Comparison of ENCODE assay signal across 17 mouse cellular contexts in genomic region chr12:91583409-91583808, GRCm38 (mm10). TPM values are rescaled to one million over a fixed set of nuclear protein-coding genes. Genes with fewer than 3 reads are reported as not detected.
A peak's percentile ranks its signal among the peaks of the same experiment; 100 is the strongest.
DNase-seq lines count a peak whose midpoint lies in the region; ATAC-seq lines count a peak whose summit lies in the region.
"Had no signal": no experiment of that assay in that cellular context is flagged by ENCODE, and none has a peak within 500 bp of the region (broad histone marks: within the 10 kb centered on the region; RNA-seq: fewer than 3 reads in every experiment).

No protein-coding gene starts in this region.

- no peaks in the 10 kb centered on the region for H3K27me3 ChIP-seq in forebrain, embryonic 12.5 days
- H3K27me3 ChIP-seq in forebrain, embryonic 10.5 days (ENCODE audit: poor library complexity, severe bottlenecking): no peaks in the 10 kb centered on the region
- no peaks in the 10 kb centered on the region for H3K27me3 ChIP-seq in hindbrain, embryonic 15.5 days
- H3K27me3 ChIP-seq in hindbrain, embryonic 11.5 days (ENCODE audit: control insufficient read depth, insufficient read depth, low read length): no peaks in the 10 kb centered on the region
- H3K27me3 ChIP-seq in forebrain, embryonic 15.5 days: no peaks in the 10 kb centered on the region
- no peaks in the 10 kb centered on the region for H3K27me3 ChIP-seq in neural tube, embryonic 14.5 days (ENCODE audit: control insufficient read depth, insufficient read depth, low read length)
- H3K27me3 ChIP-seq: embryonic facial prominence, embryonic 12.5 days; liver, embryonic 13.5 days; megakaryocyte, embryonic 14.5 days; Patski had no signal

- no peaks in the 10 kb centered on the region for H3K9me3 ChIP-seq in forebrain, embryonic 12.5 days
- H3K9me3 ChIP-seq in forebrain, embryonic 10.5 days: peaks cover 3% of the 10 kb centered on the region; the same call in 1 of the 2 replicates
- H3K9me3 ChIP-seq in hindbrain, embryonic 15.5 days: no peaks in the 10 kb centered on the region
- H3K9me3 ChIP-seq in hindbrain, embryonic 11.5 days (ENCODE audit: control insufficient read depth, low read length): no peaks in the 10 kb centered on the region
- H3K9me3 ChIP-seq in forebrain, embryonic 15.5 days: no peaks in the 10 kb centered on the region
- no peaks in the 10 kb centered on the region for H3K9me3 ChIP-seq in neural tube, embryonic 14.5 days (ENCODE audit: control insufficient read depth, low read length)
- H3K9me3 ChIP-seq: embryonic facial prominence, embryonic 12.5 days; liver, embryonic 13.5 days; megakaryocyte, embryonic 14.5 days had no signal

- DNase-seq in forebrain, embryonic 10.5 days (ENCODE audit: extremely low spot score, low spot score): no peak
- no peak for DNase-seq in hindbrain, embryonic 11.5 days (ENCODE audit: low spot score)
- no peak for DNase-seq in frontal cortex, postnatal 25 days (ENCODE audit: low spot score in 2 of 2)
- DNase-seq: cerebellum, adult 11 months; cerebellum, postnatal 36 days; gastrocnemius, adult 2 months; kidney, adult 8-10 months; left cerebral cortex, postnatal 4 days; liver, embryonic 13.5 days had no signal

- peaks cover 41% of the 10 kb centered on the region for H3K36me3 ChIP-seq in forebrain, embryonic 12.5 days (replicated peaks)
- H3K36me3 ChIP-seq in forebrain, embryonic 10.5 days (replicated peaks): peaks cover 81% of the 10 kb centered on the region
- H3K36me3 ChIP-seq in hindbrain, embryonic 15.5 days: peaks cover 15% of the 10 kb centered on the region
- H3K36me3 ChIP-seq in hindbrain, embryonic 11.5 days (ENCODE audit: control insufficient read depth, insufficient read depth, low read length): peaks cover 4% of the 10 kb centered on the region; the same call in 1 of the 2 replicates
- peaks cover 10% of the 10 kb centered on the region for H3K36me3 ChIP-seq in forebrain, embryonic 15.5 days
- H3K36me3 ChIP-seq in neural tube, embryonic 14.5 days (ENCODE audit: control insufficient read depth, insufficient read depth, low read length): peaks cover 5% of the 10 kb centered on the region; the same call in 1 of the 2 replicates

- H3K4me2 ChIP-seq in forebrain, embryonic 12.5 days: peak overlapping the region; percentile 21; the same call in 1 of the 2 replicates
- peak overlapping the region; percentile 19; the same call in 1 of the 2 replicates for H3K4me2 ChIP-seq in hindbrain, embryonic 15.5 days
- H3K4me2 ChIP-seq in hindbrain, embryonic 11.5 days (replicated peaks; ENCODE audit: low read depth, low read length): no peak overlapping the region
- peak overlapping the region; percentile 21 for H3K4me2 ChIP-seq in forebrain, embryonic 15.5 days (replicated peaks)
- H3K4me2 ChIP-seq in neural tube, embryonic 14.5 days (ENCODE audit: low read depth, low read length): peak overlapping the region; percentile 14; the same call in 1 of the 2 replicates
- H3K4me2 ChIP-seq: embryonic facial prominence, embryonic 12.5 days; liver, embryonic 13.5 days had no signal

- 31% methylated on average over 6 of the region's 6 CpGs for WGBS in forebrain, embryonic 12.5 days
- 71% methylated on average over 6 of the region's 6 CpGs for WGBS in forebrain, embryonic 10.5 days
- WGBS in hindbrain, embryonic 15.5 days: 46% methylated on average over 6 of the region's 6 CpGs
- 65% methylated on average over 6 of the region's 6 CpGs for WGBS in hindbrain, embryonic 11.5 days
- 15% methylated on average over 6 of the region's 6 CpGs for WGBS in forebrain, embryonic 15.5 days
- WGBS in neural tube, embryonic 14.5 days: 14% methylated on average over 6 of the region's 6 CpGs

- 0 out of 2 replicates have a peak overlapping the region, but pooled peaks have one; percentile 5 for H3K27ac ChIP-seq in forebrain, embryonic 12.5 days
- H3K27ac ChIP-seq in forebrain, embryonic 10.5 days: no peak overlapping the region
- H3K27ac ChIP-seq in hindbrain, embryonic 15.5 days (replicated peaks): no peak overlapping the region
- H3K27ac ChIP-seq in hindbrain, embryonic 11.5 days (ENCODE audit: low read depth, low read length): no peak overlapping the region
- H3K27ac ChIP-seq in forebrain, embryonic 15.5 days (replicated peaks): no peak overlapping the region
- H3K27ac ChIP-seq in neural tube, embryonic 14.5 days (ENCODE audit: low read depth, low read length): no peak overlapping the region
- H3K27ac ChIP-seq: embryonic facial prominence, embryonic 12.5 days; gastrocnemius, adult 2 months; liver, embryonic 13.5 days had no signal

- ATAC-seq in forebrain, embryonic 12.5 days (ENCODE audit: low FRiP score): no peak
- ATAC-seq in hindbrain, embryonic 15.5 days (ENCODE audit: low FRiP score, low read depth): no peak
- ATAC-seq in hindbrain, embryonic 11.5 days (ENCODE audit: low FRiP score): no peak
- no peak for ATAC-seq in forebrain, embryonic 15.5 days (replicated peaks)
- ATAC-seq in neural tube, embryonic 14.5 days (ENCODE audit: low read depth): no peak
- ATAC-seq in granulocyte monocyte progenitor cell, adult 5-6 weeks (replicated peaks; ENCODE audit: poor library complexity, severe bottlenecking): no peak
- ATAC-seq: Patski had no signal

- H3K9ac ChIP-seq in forebrain, embryonic 12.5 days: no peak overlapping the region
- no peak overlapping the region for H3K9ac ChIP-seq in hindbrain, embryonic 15.5 days
- no peak overlapping the region for H3K9ac ChIP-seq in hindbrain, embryonic 11.5 days (ENCODE audit: low read depth, low read length)
- 0 out of 2 replicates have a peak overlapping the region, but pooled peaks have one; percentile 22 for H3K9ac ChIP-seq in forebrain, embryonic 15.5 days (replicated peaks)
- H3K9ac ChIP-seq in neural tube, embryonic 14.5 days (replicated peaks; ENCODE audit: low read depth, low read length): no peak overlapping the region
- H3K9ac ChIP-seq: embryonic facial prominence, embryonic 12.5 days; liver, embryonic 13.5 days had no signal

- peaks cover 32% of the 10 kb centered on the region for H3K4me1 ChIP-seq in forebrain, embryonic 12.5 days
- peaks cover 41% of the 10 kb centered on the region for H3K4me1 ChIP-seq in forebrain, embryonic 10.5 days
- peaks cover 29% of the 10 kb centered on the region for H3K4me1 ChIP-seq in hindbrain, embryonic 15.5 days (replicated peaks)
- H3K4me1 ChIP-seq in hindbrain, embryonic 11.5 days (replicated peaks; ENCODE audit: control insufficient read depth, insufficient read depth, low read length): no peaks in the 10 kb centered on the region
- peaks cover 29% of the 10 kb centered on the region for H3K4me1 ChIP-seq in forebrain, embryonic 15.5 days
- peaks cover 23% of the 10 kb centered on the region for H3K4me1 ChIP-seq in neural tube, embryonic 14.5 days (ENCODE audit: control insufficient read depth, insufficient read depth, low read length)

- H3K4me3 ChIP-seq in forebrain, embryonic 12.5 days (replicated peaks): no peak overlapping the region
- no peak overlapping the region for H3K4me3 ChIP-seq in forebrain, embryonic 10.5 days
- H3K4me3 ChIP-seq in hindbrain, embryonic 15.5 days: no peak overlapping the region
- H3K4me3 ChIP-seq in hindbrain, embryonic 11.5 days (ENCODE audit: low read depth, low read length): no peak overlapping the region
- no peak overlapping the region for H3K4me3 ChIP-seq in forebrain, embryonic 15.5 days
- no peak overlapping the region; the same call in 1 of the 2 replicates for H3K4me3 ChIP-seq in neural tube, embryonic 14.5 days (ENCODE audit: low read depth, low read length)
- H3K4me3 ChIP-seq: embryonic facial prominence, embryonic 12.5 days; gastrocnemius, adult 2 months; liver, embryonic 13.5 days had no signal

RNA-seq across cellular contexts. Expression of gene Gtf2a1, which starts 6.9 kb away (rescaled TPM):
- 63.6 and 69.4 TPM in 2 replicates for polyA plus RNA-seq in forebrain, embryonic 12.5 days (2016; fragmentation: Nextera tagmentation; extraction: Ambion mirVana)
- 67.1 and 68.5 TPM in 2 replicates for polyA plus RNA-seq in forebrain, embryonic 10.5 days (2016; fragmentation: Nextera tagmentation; extraction: Ambion mirVana)
- polyA plus RNA-seq in hindbrain, embryonic 15.5 days (2015; fragmentation: Nextera tagmentation; extraction: Ambion mirVana): 55.2 and 57.8 TPM in 2 replicates
- polyA plus RNA-seq in hindbrain, embryonic 11.5 days (2014; fragmentation: Nextera tagmentation; extraction: Ambion mirVana): 57.9 and 61.3 TPM in 2 replicates
- polyA plus RNA-seq in forebrain, embryonic 15.5 days (2015; fragmentation: Nextera tagmentation; extraction: Ambion mirVana): 68.6 and 71.1 TPM in 2 replicates
- polyA plus RNA-seq in neural tube, embryonic 14.5 days (2014; fragmentation: Nextera tagmentation; extraction: Ambion mirVana): 53.8 and 66.7 TPM in 2 replicates
- total RNA-seq in granulocyte monocyte progenitor cell, adult 5-6 weeks (2014; fragmentation: Nextera tagmentation): 26.0 and 36.6 TPM in 2 replicates
- total RNA-seq in granulocyte monocyte progenitor cell, adult 5-6 weeks (2017): 29.3 and 39.8 TPM in 2 replicates
